Mouse (Mus musculus) intestine, embryonic 15.5 days (tissue): ENCODE data around the gene Gck. TPM values are rescaled to one million over a fixed set of nuclear protein-coding genes. Genes with fewer than 3 reads are reported as not detected.
A peak's percentile ranks its signal among the peaks of the same experiment; 100 is the strongest.
"Not testable (repeated sequence)": the region's sequence is repeated elsewhere in the genome, so short reads cannot be mapped to it uniquely, and the experiment has no call there.

Experiments used
- ATAC-seq: fragments of 200-750 bp; cut with Nextera tagmentation; 2 replicates; pipeline ENCODE4 v1.8.0; 2017; ENCODE audit warnings: moderate TSS enrichment, moderate library complexity
- H3K27ac ChIP-seq: fragments of 300-500 bp; sonication (generic); 2 replicates; pipeline ENCODE4 v1.5.1; 2015; ENCODE audit warnings: mild to moderate bottlenecking, inconsistent platforms
- H3K27me3 ChIP-seq: fragments of 300-500 bp; sonication (generic); replicated peaks from 2 replicates; pipeline ENCODE4 v1.6.1; 2015; ENCODE audit warnings: inconsistent platforms
- H3K36me3 ChIP-seq: fragments of 300-500 bp; sonication (generic); 2 replicates; pipeline ENCODE4 v1.6.1; 2015; ENCODE audit warnings: inconsistent platforms
- H3K4me1 ChIP-seq: fragments of 300-500 bp; sonication (generic); replicated peaks from 2 replicates; pipeline ENCODE4 v1.6.1; 2015; ENCODE audit warnings: inconsistent platforms
- H3K4me2 ChIP-seq: fragments of 300-500 bp; sonication (generic); replicated peaks from 2 replicates; pipeline ENCODE4 v1.6.1; 2015; ENCODE audit warnings: mild to moderate bottlenecking, inconsistent platforms
- H3K4me3 ChIP-seq: fragments of 300-500 bp; sonication (generic); replicated peaks from 2 replicates; pipeline ENCODE4 v1.5.1; 2015; ENCODE audit warnings: inconsistent platforms
- H3K9ac ChIP-seq: fragments of 300-500 bp; sonication (generic); 2 replicates; pipeline ENCODE4 v1.6.1; 2015; ENCODE audit warnings: inconsistent platforms
- H3K9me3 ChIP-seq: fragments of 300-500 bp; sonication (generic); 2 replicates; pipeline ENCODE4 v1.6.1; 2016; ENCODE audit warnings: inconsistent platforms
- WGBS: fragments of 180-500 bp; shearing (Covaris S2); methylation state at CpG from one replicate; pipeline ENCODE4 v1.1.7; 2015; 5-methylcytosine and 5-hydroxymethylcytosine counted together
- polyA plus RNA-seq: library from polyadenylated mRNA; unstranded; fragments of >200 nt; fragmentation: Nextera tagmentation; extraction: Ambion mirVana; gene quantifications from 2 replicates; pipeline ENCODE4 v1.2.1, GENCODE M21; 2015

Gck gene
- polyA plus RNA-seq, 1 experiment from 2014 or later, result 3.1 TPM

- Histone ChIP-seq H3K4me2 (no peak overlapping the region), H3K27ac (no peak overlapping the region), H3K27me3 (no peaks in the 10 kb centered on the region), H3K9me3 (no peaks in the 10 kb centered on the region), H3K4me1 (peaks cover 14% of the 10 kb centered on the region), H3K36me3 (no peaks in the 10 kb centered on the region), H3K4me3 (no peak overlapping the region), H3K9ac (no peak overlapping the region)
- ATAC-seq, result no peak
- WGBS, result 40% methylated on average over 8 of the region's 8 CpGs
Measured at GRCm38 (mm10) chr11:5953130-5953765, 3.4 kb upstream of the Gck start.

GRCm38 (mm10) chr11:5952501-5952900 is 2.6 kb upstream of the Gck start:
- no peaks in the 10 kb centered on the region for H3K36me3 ChIP-seq
- no peak overlapping the region for H3K4me3 ChIP-seq
- no peaks in the 10 kb centered on the region for H3K27me3 ChIP-seq
- H3K27ac ChIP-seq, result no peak overlapping the region
- H3K9ac ChIP-seq, result no peak overlapping the region
- no peaks in the 10 kb centered on the region for H3K9me3 ChIP-seq
- H3K4me1 ChIP-seq, result peaks cover 14% of the 10 kb centered on the region
- 54% methylated on average over 5 of the region's 5 CpGs for WGBS
- no peak for ATAC-seq
- no peak overlapping the region for H3K4me2 ChIP-seq

GRCm38 (mm10) chr11:5948546-5949250 is 1.2 kb downstream of the Gck start:
- no peak overlapping the region for H3K9ac ChIP-seq
- H3K27me3 ChIP-seq, result no peaks in the 10 kb centered on the region
- H3K4me2 ChIP-seq, result no peak overlapping the region
- no peaks in the 10 kb centered on the region for H3K9me3 ChIP-seq
- no peak overlapping the region for H3K4me3 ChIP-seq
- WGBS, result 47% methylated on average over 10 of the region's 10 CpGs
- no peak for ATAC-seq
- no peaks in the 10 kb centered on the region for H3K36me3 ChIP-seq
- peaks cover 4% of the 10 kb centered on the region for H3K4me1 ChIP-seq
- H3K27ac ChIP-seq, result no peak overlapping the region

- Histone ChIP-seq H3K4me3 (no peak overlapping the region), H3K27ac (no peak overlapping the region), H3K4me2 (no peak overlapping the region), H3K36me3 (no peaks in the 10 kb centered on the region), H3K4me1 (peaks cover 4% of the 10 kb centered on the region), H3K9ac (no peak overlapping the region), H3K9me3 (no peaks in the 10 kb centered on the region), H3K27me3 (no peaks in the 10 kb centered on the region)
- no peak for ATAC-seq
- WGBS, result 37% methylated on average over 4 of the region's 4 CpGs
Measured at GRCm38 (mm10) chr11:5947796-5948195, 2.1 kb downstream of the Gck start.

- no peaks in the 10 kb centered on the region for H3K9me3 ChIP-seq
- no peaks in the 10 kb centered on the region for H3K36me3 ChIP-seq
- peaks cover 4% of the 10 kb centered on the region for H3K4me1 ChIP-seq
- H3K4me3 ChIP-seq, result no peak overlapping the region
- no peak overlapping the region for H3K27ac ChIP-seq
- ATAC-seq, result no peak
- no peaks in the 10 kb centered on the region for H3K27me3 ChIP-seq
- H3K9ac ChIP-seq, result no peak overlapping the region
- no peak overlapping the region for H3K4me2 ChIP-seq
- 80% methylated on average over 2 of the region's 2 CpGs for WGBS
Measured at GRCm38 (mm10) chr11:5945096-5945495, 4.8 kb downstream of the Gck start.

GRCm38 (mm10) chr11:5942966-5943365 is 6.9 kb downstream of the Gck start:
- WGBS, result 67% methylated on average over 6 of the region's 6 CpGs
- ATAC-seq, result no peak
- no peak overlapping the region for H3K4me3 ChIP-seq
- no peak overlapping the region for H3K9ac ChIP-seq
- H3K4me1 ChIP-seq, result no peaks in the 10 kb centered on the region
- no peaks in the 10 kb centered on the region for H3K9me3 ChIP-seq
- no peaks in the 10 kb centered on the region for H3K36me3 ChIP-seq
- H3K27ac ChIP-seq, result no peak overlapping the region
- H3K4me2 ChIP-seq, result no peak overlapping the region
- H3K27me3 ChIP-seq, result no peaks in the 10 kb centered on the region

GRCm38 (mm10) chr11:5934531-5934930 is 15.3 kb downstream of the Gck start:
- H3K36me3 ChIP-seq, H3K4me2 ChIP-seq, H3K9ac ChIP-seq, H3K4me3 ChIP-seq, ATAC-seq, H3K27me3 ChIP-seq, H3K9me3 ChIP-seq, H3K27ac ChIP-seq, H3K4me1 ChIP-seq: not testable (repeated sequence)
- 93% methylated on average over 11 of the region's 11 CpGs for WGBS

- not testable (repeated sequence) for H3K36me3 ChIP-seq, H3K4me2 ChIP-seq, H3K4me1 ChIP-seq, H3K27me3 ChIP-seq, H3K9ac ChIP-seq, H3K27ac ChIP-seq, H3K4me3 ChIP-seq, ATAC-seq, H3K9me3 ChIP-seq
- WGBS, result 88% methylated on average over 6 of the region's 6 CpGs
Measured at GRCm38 (mm10) chr11:5931947-5932346, 17.9 kb downstream of the Gck start.

- no peak overlapping the region for H3K9ac ChIP-seq
- H3K27me3 ChIP-seq, result no peaks in the 10 kb centered on the region
- no peaks in the 10 kb centered on the region for H3K9me3 ChIP-seq
- ATAC-seq, result no peak
- WGBS, result 77% methylated on average over 1 of the region's 1 CpGs
- no peak overlapping the region for H3K4me3 ChIP-seq
- H3K4me1 ChIP-seq, result no peaks in the 10 kb centered on the region
- H3K27ac ChIP-seq, result no peak overlapping the region
- no peaks in the 10 kb centered on the region for H3K36me3 ChIP-seq
- H3K4me2 ChIP-seq, result no peak overlapping the region
Measured at GRCm38 (mm10) chr11:5930578-5930977, 19.3 kb downstream of the Gck start.

GRCm38 (mm10) chr11:5926696-5927220 is 23.1 kb downstream of the Gck start:
- ATAC-seq, result no peak

GRCm38 (mm10) chr11:5924699-5925098 is 25.2 kb downstream of the Gck start:
- H3K27me3 ChIP-seq, result no peaks in the 10 kb centered on the region
- WGBS, result 66% methylated on average over 8 of the region's 8 CpGs
- H3K4me2 ChIP-seq, result no peak overlapping the region

More at GRCm38 (mm10) chr11:5926696-5927220, 23.1 kb downstream of the Gck start:
- Histone ChIP-seq H3K27me3 (no peaks in the 10 kb centered on the region), H3K4me3 (no peak overlapping the region), H3K36me3 (no peaks in the 10 kb centered on the region), H3K4me1 (no peaks in the 10 kb centered on the region), H3K4me2 (no peak overlapping the region), H3K9me3 (no peaks in the 10 kb centered on the region), H3K27ac (no peak overlapping the region), H3K9ac (no peak overlapping the region)
- 76% methylated on average over 3 of the region's 3 CpGs for WGBS

GRCm38 (mm10) chr11:5920323-5920960 is 29.4 kb downstream of the Gck start:
- no peak overlapping the region for H3K4me3 ChIP-seq
- H3K27me3 ChIP-seq, result no peaks in the 10 kb centered on the region
- H3K27ac ChIP-seq, result no peak overlapping the region
- H3K4me2 ChIP-seq, result peak overlapping the region; percentile 28
- H3K36me3 ChIP-seq, result no peaks in the 10 kb centered on the region
- H3K4me1 ChIP-seq, result no peaks in the 10 kb centered on the region
- 34% methylated on average over 17 of the region's 17 CpGs for WGBS
- peak; percentile 51; the same call in 1 of the 2 replicates for ATAC-seq
- no peaks in the 10 kb centered on the region for H3K9me3 ChIP-seq
- no peak overlapping the region for H3K9ac ChIP-seq

More at GRCm38 (mm10) chr11:5924699-5925098, 25.2 kb downstream of the Gck start:
- Histone ChIP-seq H3K4me1 (no peaks in the 10 kb centered on the region), H3K36me3 (no peaks in the 10 kb centered on the region), H3K9me3 (no peaks in the 10 kb centered on the region), H3K4me3 (no peak overlapping the region), H3K27ac (no peak overlapping the region), H3K9ac (no peak overlapping the region)
- no peak for ATAC-seq
